In genomic region chr7:73441802-73442201, GRCm38 (mm10) we compare ENCODE assay signal across 26 mouse cellular contexts.
A peak's percentile ranks its signal among the peaks of the same experiment; 100 is the strongest.
DNase-seq lines count a peak whose midpoint lies in the region; TF ChIP-seq lines count a peak whose summit lies in the region.
"Had no signal": no experiment of that assay in that cellular context is flagged by ENCODE, and none has a peak within 500 bp of the region (broad histone marks: within the 10 kb centered on the region; RNA-seq: fewer than 3 reads in every experiment).

No protein-coding gene starts in this region.

- intact Hi-C loops in heart, postnatal 10 days (cut with DNase I) = no loop called here

- no peak overlapping the region for H3K9ac ChIP-seq in liver, adult 2 months (ENCODE audit: low read depth, low read length)
- H3K9ac ChIP-seq: embryonic facial prominence, embryonic 13.5 days; forebrain, embryonic 12.5 days; heart, embryonic 15.5 days; hindbrain, embryonic 14.5 days; limb, embryonic 13.5 days; lung, embryonic 14.5 days had no signal

- H3K4me1 ChIP-seq in liver, adult 2 months (ENCODE audit: control insufficient read depth, insufficient read depth, low read length) = peaks cover 7% of the 10 kb centered on the region
- H3K4me1 ChIP-seq: embryonic facial prominence, embryonic 13.5 days; forebrain, embryonic 12.5 days; limb, embryonic 13.5 days had no signal

- no peaks in the 10 kb centered on the region; the same call in 1 of the 2 replicates for H3K79me2 ChIP-seq in liver, adult 2 months (ENCODE audit: control insufficient read depth, insufficient read depth, low read length)

- no peak overlapping the region for H3K4me3 ChIP-seq in liver, adult 2 months (ENCODE audit: insufficient read depth, low read depth, low read length)
- H3K4me3 ChIP-seq: embryonic facial prominence, embryonic 13.5 days; erythroblast, embryonic 14.5 days; forebrain, embryonic 12.5 days; heart, embryonic 15.5 days; limb, embryonic 13.5 days had no signal

- no peaks in the 10 kb centered on the region for H3K27me3 ChIP-seq in liver, adult 2 months (ENCODE audit: control insufficient read depth, insufficient read depth, low read length)
- H3K27me3 ChIP-seq: embryonic facial prominence, embryonic 13.5 days; forebrain, embryonic 12.5 days; heart, embryonic 15.5 days; limb, embryonic 13.5 days; Patski had no signal

- TF ChIP-seq CTCF in liver, adult 2 months (IDR thresholded peaks at IDR 0.05; ENCODE audit: low read depth, low read length) = no peak; the same call in 1 of the 2 replicates

- TF ChIP-seq POLR2A in liver, adult 2 months (IDR thresholded peaks at IDR 0.05; ENCODE audit: extremely low read depth, insufficient read depth, low read length) = no peak

- H3K36me3 ChIP-seq in liver, adult 2 months (ENCODE audit: control insufficient read depth, insufficient read depth, low read length) = peaks cover 68% of the 10 kb centered on the region

- H3K27ac ChIP-seq in liver, adult 2 months (replicated peaks; ENCODE audit: insufficient read depth, low read depth, low read length) = peak overlapping the region; percentile 84; the same call in 1 of the 2 replicates
- H3K27ac ChIP-seq: embryonic facial prominence, embryonic 13.5 days; forebrain, embryonic 12.5 days; heart, embryonic 15.5 days; hindbrain, embryonic 14.5 days; limb, embryonic 13.5 days; stomach, postnatal 0 days had no signal

- WGBS in liver, adult 2 months = 32% methylated on average over 3 of the region's 3 CpGs

- peak; percentile 28 for DNase-seq in heart, adult 11 months
- no peak for DNase-seq in heart, postnatal 10 days
- DNase-seq in liver, adult 2 months (ENCODE audit: extremely low read depth, low read depth, low spot score) = peak; percentile 97
- DNase-seq in liver = no peak
- peak; percentile 49 for DNase-seq in kidney, postnatal 14 days
- DNase-seq in embryo, embryonic 10.5 days (ENCODE audit: low spot score) = no peak
- DNase-seq in lung, postnatal 25 days (ENCODE audit: low spot score) = no peak
- DNase-seq: cerebellum, adult 2 months; cerebellum, postnatal 25 days; embryo, embryonic 11 days; heart, postnatal 4 days; layer of hippocampus, postnatal 36 days; lung, embryonic 14.5 days; lung, postnatal 4 days; midbrain, embryonic 14.5 days; right cerebral cortex, postnatal 14 days; thymus, adult 2 months; thymus, postnatal 4 days had no signal

Comparison
In these comparisons a context has a peak if more than half of its experiments do, and no peak if none do; other contexts are left out.
1. DNase-seq: peak in heart, adult 11 months (single experiment), liver, adult 2 months (single experiment) and kidney, postnatal 14 days (single experiment); none in heart, postnatal 10 days (0 of 2), liver (single experiment), embryo, embryonic 10.5 days (single experiment) and lung, postnatal 25 days (single experiment).